Mouse (Mus musculus): Measurements from ENCODE around the gene Vmn2r97.
"Not testable (repeated sequence)": the region's sequence is repeated elsewhere in the genome, so short reads cannot be mapped to it uniquely, and the experiment has no call there.

DNA sequence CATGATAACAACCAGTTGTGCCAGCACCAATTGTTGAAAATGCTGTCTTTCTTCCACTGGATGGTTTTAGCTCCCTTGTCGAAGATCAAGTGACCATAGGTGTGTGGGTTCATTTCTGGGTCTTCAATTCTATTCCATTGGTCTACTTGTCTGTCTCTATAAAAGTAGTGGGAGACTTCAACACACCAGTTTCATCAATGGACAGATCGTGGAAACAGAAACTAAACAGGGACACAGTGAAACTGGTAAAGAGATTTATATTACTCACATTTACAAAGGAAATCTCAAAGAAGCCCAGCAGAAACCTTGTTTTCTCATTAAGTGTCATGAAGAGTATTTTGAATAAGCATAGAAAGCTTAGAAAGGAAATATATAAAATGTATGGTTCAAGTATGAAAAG, 31.7 kb upstream of the Vmn2r97 start:
- TF ChIP-seq CTCF (IDR thresholded peaks at IDR 0.05; ENCODE audit: low read depth, low read length); POLR2A (IDR thresholded peaks at IDR 0.05; ENCODE audit: extremely low read depth, insufficient read depth, low read length): not testable (repeated sequence)
